Mouse (Mus musculus) frontal cortex, postnatal 36 days (tissue): ENCODE results near the gene Tmprss13.

Source experiments
- DNase-seq, 2 experiments: peaks; one replicate each; pipeline ENCODE4 v3.0.0; 2022; ENCODE audit warnings: low spot score in 2 of 2

Gene Tmprss13

GRCm38 (mm10) chr9:45329577-45329976 lies 10.7 kb downstream of the Tmprss13 start:
- DNase-seq, result no peak

DNA sequence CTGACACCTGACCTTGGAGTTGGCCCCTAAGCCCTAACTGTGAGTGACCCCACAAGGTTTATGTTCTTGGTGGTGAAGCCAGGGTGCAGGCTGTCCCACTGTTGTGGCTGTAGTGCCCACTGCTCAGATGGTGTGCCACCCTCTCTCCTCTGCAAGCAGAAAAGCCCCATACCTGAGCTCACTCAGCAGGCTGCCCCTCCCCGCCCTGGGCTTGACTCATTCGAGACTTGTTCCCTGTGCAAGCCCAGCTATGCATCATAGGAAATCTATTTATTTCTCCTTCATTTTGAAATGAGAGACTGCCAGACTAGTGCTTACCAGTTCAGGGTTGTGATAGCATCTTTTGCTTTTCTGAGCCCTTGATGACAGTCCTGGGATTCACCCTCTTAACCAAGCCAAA lies 18.5 kb downstream of the Tmprss13 start:
- DNase-seq, result no peak

GRCm38 (mm10) chr9:45343066-45343465 lies 24.2 kb downstream of the Tmprss13 start:
- no peak for DNase-seq

- peak in 1 of 2 experiments; percentile 28 for DNase-seq
These were observed 26.6 kb downstream of the Tmprss13 start for GRCm38 (mm10) chr9:45345516-45345915.

- no peak for DNase-seq
These were observed 27.4 kb downstream of the Tmprss13 start for GRCm38 (mm10) chr9:45346276-45346675.

- DNase-seq, result no peak
These were observed 29.7 kb downstream of the Tmprss13 start for GRCm38 (mm10) chr9:45348560-45348959.

DNA sequence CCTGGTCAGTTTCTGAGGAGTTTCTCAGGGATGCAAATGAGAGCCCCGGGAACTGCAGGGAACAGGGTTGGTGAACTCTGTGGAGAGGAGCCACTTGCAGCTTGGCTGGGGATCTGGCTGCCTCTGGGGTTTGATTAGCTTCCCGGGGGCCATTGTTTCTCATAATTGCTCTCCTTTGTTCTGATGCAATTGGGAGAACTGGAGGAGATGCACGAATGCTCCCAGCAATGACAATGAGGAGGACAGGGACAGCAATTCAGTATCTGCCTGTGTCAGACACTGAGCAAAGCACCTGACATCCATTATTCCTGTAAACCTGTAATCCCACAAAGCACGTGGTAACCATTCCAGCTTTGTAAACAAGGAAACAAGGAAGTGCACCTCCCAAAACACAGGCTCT lies 30.3 kb downstream of the Tmprss13 start:
- DNase-seq, result no peak

GRCm38 (mm10) chr9:45349851-45350250 lies 31.0 kb downstream of the Tmprss13 start:
- DNase-seq, result no peak

DNA sequence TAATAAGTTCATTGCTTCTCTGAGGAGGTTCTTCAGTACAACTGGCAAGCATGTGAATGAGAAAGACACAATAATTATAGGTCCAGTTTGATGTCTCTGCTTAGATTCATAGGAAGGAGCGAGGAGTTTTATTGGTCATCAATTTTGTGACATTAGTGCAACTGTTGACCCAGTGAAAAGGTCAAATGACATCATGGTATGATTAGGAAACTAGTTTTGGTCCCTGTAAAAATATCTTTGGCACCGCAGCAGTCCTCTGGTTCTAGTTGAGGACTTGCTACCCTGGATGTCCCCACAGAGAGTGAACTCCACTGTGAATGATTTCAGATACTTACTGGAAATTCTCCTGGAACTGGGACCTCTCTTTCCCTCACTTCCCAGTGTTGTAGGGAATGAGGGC lies 36.3 kb downstream of the Tmprss13 start:
- DNase-seq, result no peak

GRCm38 (mm10) chr9:45358356-45358755 lies 39.5 kb downstream of the Tmprss13 start:
- DNase-seq, result no peak

- DNase-seq, result no peak
These were observed 43.2 kb downstream of the Tmprss13 start for GRCm38 (mm10) chr9:45362051-45362461.

GRCm38 (mm10) chr9:45363639-45364214 lies 44.8 kb downstream of the Tmprss13 start:
- no peak for DNase-seq

- no peak for DNase-seq
These were observed 48.8 kb downstream of the Tmprss13 start for GRCm38 (mm10) chr9:45367716-45368115.

- DNase-seq, result no peak
These were observed 49.5 kb downstream of the Tmprss13 start for GRCm38 (mm10) chr9:45368341-45368901.

GRCm38 (mm10) chr9:45370117-45370561 lies 51.2 kb downstream of the Tmprss13 start, which contains the start of gene Fxyd6:
Gene Fxyd6, plus strand, starts transcription at chr9:45370185.
- peak; percentile 31 to 39 for DNase-seq

- peak in 1 of 2 experiments; percentile 16 for DNase-seq
These were observed 51.9 kb downstream of the Tmprss13 start for GRCm38 (mm10) chr9:45370616-45371336.

- DNase-seq, result no peak
These were observed 52.4 kb downstream of the Tmprss13 start for GRCm38 (mm10) chr9:45371337-45371707.

DNA sequence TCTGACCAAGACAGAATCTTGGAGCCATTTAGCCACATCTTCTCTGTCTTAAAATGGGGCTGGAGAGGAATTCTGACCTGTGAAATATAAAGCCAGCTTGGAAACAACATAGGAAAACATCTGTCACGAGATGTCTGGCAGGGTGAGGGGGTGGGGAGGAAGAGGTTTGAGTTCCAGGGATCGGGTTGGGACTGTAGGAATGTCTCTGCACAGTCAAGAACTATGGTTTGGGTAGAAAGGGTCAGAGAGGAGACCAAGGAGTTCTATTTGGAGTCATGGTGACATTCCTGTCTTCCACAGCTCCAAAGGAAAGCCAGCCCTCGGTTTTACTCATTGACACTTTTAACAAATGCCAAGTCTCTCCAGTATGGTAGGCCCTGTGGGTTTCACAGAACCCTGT lies 55.0 kb downstream of the Tmprss13 start:
- DNase-seq, result no peak

GRCm38 (mm10) chr9:45374988-45375502 lies 56.1 kb downstream of the Tmprss13 start:
- no peak for DNase-seq

DNA sequence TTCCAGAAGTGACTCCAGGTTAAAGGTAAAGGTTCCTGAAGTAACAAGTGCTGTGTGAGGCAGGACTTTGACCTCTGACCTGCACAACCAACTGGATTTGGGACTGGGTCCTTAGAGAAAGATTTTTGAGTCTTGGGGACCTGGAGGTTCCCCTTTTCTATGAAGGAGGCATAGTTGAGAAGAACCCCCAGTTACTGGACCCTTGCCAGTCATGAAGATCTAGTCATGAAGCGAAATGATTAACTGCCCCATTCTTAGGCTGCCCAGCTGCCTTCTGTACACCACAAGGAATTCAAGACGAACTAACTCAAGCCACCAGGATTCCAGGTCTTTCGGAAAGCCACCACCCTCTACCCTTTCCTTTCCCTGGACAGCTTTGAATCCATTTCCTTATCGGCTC lies 57.5 kb downstream of the Tmprss13 start:
- no peak for DNase-seq

- DNase-seq, result no peak
These were observed 58.0 kb downstream of the Tmprss13 start for GRCm38 (mm10) chr9:45376883-45377282.

GRCm38 (mm10) chr9:45380411-45381251 lies 61.7 kb downstream of the Tmprss13 start:
- no peak for DNase-seq
